Mouse (Mus musculus): ENCODE data around the gene Rcor3. TPM values are rescaled to one million over a fixed set of nuclear protein-coding genes. Genes with fewer than 3 reads are reported as not detected.
A peak's percentile ranks its signal among the peaks of the same experiment; 100 is the strongest.

Gene Rcor3
- total RNA-seq, 1 experiment from 2014 or later, result 21.7 TPM

DNA sequence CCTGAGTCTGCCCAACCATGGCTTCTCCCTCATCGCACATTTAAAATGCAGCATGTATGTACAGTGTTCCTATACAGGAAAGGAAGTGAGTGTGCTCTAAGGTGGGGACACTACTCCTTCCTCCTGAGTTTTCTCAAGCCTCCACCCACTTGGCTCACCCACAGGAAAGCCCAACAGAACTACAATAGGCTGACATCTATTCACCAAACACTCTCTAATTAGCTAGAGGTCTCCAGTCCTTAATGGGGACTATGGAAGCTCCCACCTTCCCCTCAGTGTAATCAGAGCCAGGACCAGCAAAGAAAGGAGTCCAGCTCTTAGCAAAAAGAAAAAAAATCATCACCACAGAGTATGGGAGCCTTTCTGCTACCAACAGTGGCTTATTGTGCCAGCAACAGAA, 63.0 kb downstream of the Rcor3 start:
- ATAC-seq (replicated peaks; ENCODE audit: low read depth, poor library complexity, severe bottlenecking), result no peak

GRCm38 (mm10) chr1:192072426-192072825, 65.4 kb downstream of the Rcor3 start:
- ATAC-seq (replicated peaks; ENCODE audit: low read depth, poor library complexity, severe bottlenecking), result no peak

GRCm38 (mm10) chr1:192070618-192071051, 67.2 kb downstream of the Rcor3 start:
- peak; percentile 83 for ATAC-seq (replicated peaks; ENCODE audit: low read depth, poor library complexity, severe bottlenecking)

DNA sequence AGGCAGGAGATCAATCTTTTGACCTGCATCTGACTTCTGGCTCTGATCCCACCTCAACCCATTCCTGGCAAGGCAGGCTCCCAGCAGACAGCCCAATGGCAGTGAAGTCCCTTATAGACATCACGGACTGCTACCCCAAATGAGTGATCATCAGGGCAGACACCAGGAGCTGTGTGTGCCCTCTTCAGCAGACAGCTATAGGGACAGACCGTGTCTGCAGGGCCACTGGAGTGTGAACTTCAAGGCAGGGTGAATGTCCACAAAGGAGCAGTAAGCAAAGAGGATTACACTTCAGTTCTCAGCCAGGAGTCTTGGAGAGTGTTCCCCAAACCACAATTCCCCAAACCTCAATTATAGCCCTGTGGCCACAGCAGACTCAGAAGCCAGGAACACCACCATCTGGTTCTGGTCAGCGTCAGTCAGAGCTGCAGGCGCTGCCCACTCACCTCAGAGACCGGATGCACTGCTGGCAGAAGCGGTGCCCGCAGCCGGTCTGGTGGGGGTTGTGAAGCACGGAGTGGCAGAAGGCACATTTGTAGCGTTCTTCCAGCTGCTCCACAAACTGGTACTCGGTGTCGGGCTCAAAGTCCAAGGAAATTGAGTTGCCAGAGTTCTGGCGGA, 67.8 kb downstream of the Rcor3 start:
- peak; percentile 87 for ATAC-seq (replicated peaks; ENCODE audit: low read depth, poor library complexity, severe bottlenecking)

- ATAC-seq (replicated peaks; ENCODE audit: low read depth, poor library complexity, severe bottlenecking), result no peak
Observed at GRCm38 (mm10) chr1:192068188-192068587, 69.7 kb downstream of the Rcor3 start.

GRCm38 (mm10) chr1:192066956-192067355, 70.9 kb downstream of the Rcor3 start:
- ATAC-seq (replicated peaks; ENCODE audit: low read depth, poor library complexity, severe bottlenecking), result no peak

DNA sequence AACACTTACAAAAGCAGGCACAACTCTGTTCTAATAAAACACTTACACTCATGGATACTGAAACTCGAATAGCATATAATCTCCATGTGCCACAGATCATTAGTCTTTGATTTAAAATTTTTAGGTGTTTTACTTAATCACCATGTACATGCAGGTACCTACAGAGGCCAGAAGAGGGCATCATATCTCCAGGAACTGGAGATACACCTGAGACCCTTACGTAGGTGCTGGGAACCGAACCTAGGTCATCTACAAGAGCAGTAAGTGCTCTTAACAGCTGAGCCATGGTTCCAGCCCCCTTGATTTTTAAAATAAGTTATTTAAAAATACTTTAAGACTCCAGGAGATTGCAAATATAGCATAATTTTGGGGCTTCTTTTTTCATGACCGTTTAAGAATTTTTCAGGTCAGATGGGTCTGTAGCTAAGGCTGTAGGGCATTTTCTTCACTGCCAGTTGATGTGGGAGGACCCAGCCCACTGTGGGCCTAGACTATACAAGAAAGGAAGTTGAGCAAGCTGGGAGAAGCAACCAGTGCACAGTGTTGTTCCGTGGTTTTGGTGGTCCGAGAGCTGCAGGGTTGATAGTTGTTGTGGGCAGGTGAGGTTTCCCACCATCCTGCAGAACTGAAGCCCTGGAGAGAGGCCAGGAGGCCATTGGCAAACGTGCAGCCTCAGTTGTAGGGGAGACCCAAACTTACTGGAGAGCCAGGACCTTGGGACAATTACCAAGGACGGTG, 74.5 kb downstream of the Rcor3 start:
- ATAC-seq (replicated peaks; ENCODE audit: low read depth, poor library complexity, severe bottlenecking), result peak; percentile 48

DNA sequence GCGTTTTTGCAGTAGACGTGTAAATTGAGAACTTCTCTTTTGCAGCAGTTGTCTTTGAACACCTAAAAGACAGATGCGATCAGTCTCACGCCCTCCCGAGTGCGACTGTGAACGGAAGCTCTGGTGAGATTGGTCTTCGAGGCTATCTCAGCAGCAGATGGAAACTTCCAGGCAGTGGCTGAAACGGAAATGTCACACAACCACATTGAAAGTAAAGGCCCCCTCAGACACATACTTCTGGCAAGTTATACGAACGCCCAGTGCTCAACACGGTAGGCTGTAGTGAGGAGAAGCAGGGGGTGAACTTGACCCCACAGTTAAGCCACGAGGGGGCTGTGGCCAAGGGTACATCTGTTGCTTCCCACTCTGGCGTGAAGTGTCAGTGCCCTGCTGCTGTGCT, 75.2 kb downstream of the Rcor3 start:
- no peak for ATAC-seq (replicated peaks; ENCODE audit: low read depth, poor library complexity, severe bottlenecking)

GRCm38 (mm10) chr1:192061666-192062306, 76.1 kb downstream of the Rcor3 start:
- ATAC-seq (replicated peaks; ENCODE audit: low read depth, poor library complexity, severe bottlenecking), result no peak

DNA sequence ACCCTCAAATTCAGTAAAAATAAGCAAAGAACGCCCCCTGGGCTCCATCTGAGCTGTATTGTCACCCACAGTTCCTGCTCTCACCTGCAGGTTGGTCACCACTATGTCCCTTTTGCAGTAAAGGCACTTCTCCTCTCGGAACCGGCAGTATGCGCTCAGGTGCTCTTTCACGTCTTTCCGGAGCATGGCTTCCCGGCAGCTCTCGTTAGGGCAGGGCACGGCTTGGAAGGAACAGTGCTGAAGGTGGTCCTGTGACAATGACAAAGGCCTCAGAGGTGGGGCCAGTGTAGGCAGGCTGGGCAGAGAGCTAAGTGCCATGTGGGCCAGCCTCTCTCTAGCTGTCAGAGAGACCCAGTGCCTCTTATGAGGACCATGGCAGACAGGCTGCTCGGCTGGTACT, 79.0 kb downstream of the Rcor3 start:
- ATAC-seq (replicated peaks; ENCODE audit: low read depth, poor library complexity, severe bottlenecking), result no peak

- no peak for ATAC-seq (replicated peaks; ENCODE audit: low read depth, poor library complexity, severe bottlenecking)
Observed at GRCm38 (mm10) chr1:192053726-192054125, 84.1 kb downstream of the Rcor3 start.

- no peak for ATAC-seq (replicated peaks; ENCODE audit: low read depth, poor library complexity, severe bottlenecking)
Observed at GRCm38 (mm10) chr1:192052986-192053385, 84.9 kb downstream of the Rcor3 start.

- ATAC-seq (replicated peaks; ENCODE audit: low read depth, poor library complexity, severe bottlenecking), result no peak
Observed at GRCm38 (mm10) chr1:192052461-192052860, 85.4 kb downstream of the Rcor3 start.

Other genes with a start within 250 kb of the Rcor3 start
- 5.0 and 6.7 TPM in 2 replicates for gene Slc30a1, start 231.3 kb downstream of the Rcor3 start, total RNA-seq (2017)
- gene Rd3, start 160.7 kb downstream of the Rcor3 start, total RNA-seq (2017), result not detected in 2 replicates
- 6.5 and 11.3 TPM in 2 replicates for gene Traf5, start 45.5 kb downstream of the Rcor3 start, total RNA-seq (2017)
- not detected in 2 replicates for gene Kcnh1, start 52.7 kb upstream of the Rcor3 start, total RNA-seq (2017)